Mouse (Mus musculus): ENCODE results near the gene St6gal2.
A peak's percentile ranks its signal among the peaks of the same experiment; 100 is the strongest.

Gene St6gal2

DNA sequence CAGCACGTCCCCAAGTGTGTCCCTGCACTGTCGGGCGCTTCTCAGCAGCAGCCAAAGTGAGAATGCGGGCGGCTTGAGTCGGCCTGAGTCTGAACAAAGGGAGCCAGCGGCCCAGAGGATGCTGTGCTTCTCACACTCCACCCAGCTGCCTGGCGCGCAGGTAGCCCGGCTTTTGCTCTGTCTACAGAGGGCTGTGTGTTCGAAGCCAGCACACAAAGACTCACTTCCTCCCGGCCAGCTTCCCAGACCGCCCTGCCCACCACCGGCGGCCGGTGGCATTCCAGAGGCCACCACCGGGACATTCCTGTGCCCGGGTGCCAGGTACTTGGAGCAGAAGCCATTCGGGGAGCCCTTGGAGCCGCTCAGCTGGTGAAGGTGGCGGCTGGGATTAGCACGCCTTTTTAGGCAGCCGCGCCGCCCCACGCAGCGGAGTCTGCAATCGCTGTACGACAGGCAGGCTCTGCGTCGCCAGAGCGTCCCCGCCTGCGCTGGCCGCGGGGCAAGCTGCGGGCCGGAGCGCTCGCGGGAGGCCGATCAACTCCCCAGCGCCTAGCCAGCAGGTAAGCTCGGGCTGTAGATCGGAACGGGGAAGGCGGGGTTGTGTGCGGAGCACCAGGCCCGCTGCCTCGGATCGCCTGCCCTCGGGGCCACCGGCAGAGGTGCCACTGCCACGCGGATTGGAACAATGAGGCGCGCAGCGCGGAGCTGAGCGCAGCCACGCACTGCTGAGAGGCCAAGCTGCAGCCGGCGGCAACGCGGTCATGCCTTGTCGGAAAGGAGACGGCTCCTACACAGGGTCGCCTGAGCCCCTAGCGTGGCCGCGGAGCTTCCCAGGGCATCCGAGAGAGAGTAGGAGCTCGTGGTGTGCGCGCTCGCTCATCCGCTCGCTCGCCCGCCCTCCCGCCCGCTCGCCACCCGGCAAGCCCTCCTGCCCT is at the start of gene St6gal2:
Gene St6gal2, plus strand, starts transcription at position 133 of the 935 bp plus-strand sequence.
- DNase-seq (ENCODE audit: low spot score in 2 of 2), result peak; percentile 74 to 77

DNA sequence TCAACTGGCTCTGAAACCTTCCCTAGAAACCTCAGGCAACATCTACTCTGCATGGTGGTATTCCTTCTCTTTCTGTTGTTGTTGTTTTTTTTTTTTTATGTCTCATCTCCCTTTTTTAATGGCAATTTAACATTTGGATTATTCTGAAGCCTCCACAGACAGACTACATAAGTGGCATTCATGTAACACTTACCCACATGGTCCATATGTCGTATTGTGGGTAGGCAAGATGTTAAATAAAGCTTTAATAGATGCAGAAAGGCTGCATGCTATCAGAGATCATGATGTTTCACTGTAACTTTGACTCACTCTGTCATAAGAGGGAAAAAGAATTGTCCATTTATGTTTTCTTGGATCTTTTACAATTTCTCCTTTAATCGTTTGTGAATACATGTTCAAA is 39.1 kb upstream of the St6gal2 start:
- DNase-seq (ENCODE audit: low spot score in 2 of 2), result no peak

- DNase-seq (ENCODE audit: low spot score in 2 of 2), result no peak
Measured at GRCm38 (mm10) chr17:55416519-55416918, 28.7 kb upstream of the St6gal2 start.

- peak; percentile 37 to 53 for DNase-seq (ENCODE audit: low spot score in 2 of 2)
Measured at GRCm38 (mm10) chr17:55446185-55446527, 974 bp downstream of the St6gal2 start.

- no peak for DNase-seq (ENCODE audit: low spot score in 2 of 2)
Measured at GRCm38 (mm10) chr17:55446698-55447097, 1.5 kb downstream of the St6gal2 start.

DNA sequence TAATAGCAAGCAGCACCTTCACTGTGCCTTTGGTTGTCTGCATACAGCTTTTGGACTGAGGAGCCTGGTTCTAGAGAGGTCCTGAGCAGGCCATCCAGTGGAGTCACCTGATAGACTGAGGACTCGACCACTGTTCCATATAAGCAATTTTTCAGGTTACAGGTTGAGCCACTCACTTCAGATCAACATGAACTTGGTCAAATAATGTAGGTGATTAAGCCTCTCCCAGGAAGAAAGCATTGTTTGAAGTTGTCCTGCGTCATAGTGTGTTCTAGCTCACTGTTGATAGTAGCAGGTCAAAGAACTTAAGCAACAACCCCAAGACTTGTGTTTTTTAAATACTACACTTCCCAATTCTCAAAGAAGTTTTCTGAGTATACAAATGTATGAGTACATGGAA is 5.8 kb downstream of the St6gal2 start:
- DNase-seq (ENCODE audit: low spot score in 2 of 2), result no peak

- no peak for DNase-seq (ENCODE audit: low spot score in 2 of 2)
Measured at GRCm38 (mm10) chr17:55454487-55454886, 9.3 kb downstream of the St6gal2 start.

- no peak for DNase-seq (ENCODE audit: low spot score in 2 of 2)
Measured at GRCm38 (mm10) chr17:55460187-55460586, 15.0 kb downstream of the St6gal2 start.

GRCm38 (mm10) chr17:55467579-55467978 is 22.4 kb downstream of the St6gal2 start:
- no peak for DNase-seq (ENCODE audit: low spot score in 2 of 2)

DNA sequence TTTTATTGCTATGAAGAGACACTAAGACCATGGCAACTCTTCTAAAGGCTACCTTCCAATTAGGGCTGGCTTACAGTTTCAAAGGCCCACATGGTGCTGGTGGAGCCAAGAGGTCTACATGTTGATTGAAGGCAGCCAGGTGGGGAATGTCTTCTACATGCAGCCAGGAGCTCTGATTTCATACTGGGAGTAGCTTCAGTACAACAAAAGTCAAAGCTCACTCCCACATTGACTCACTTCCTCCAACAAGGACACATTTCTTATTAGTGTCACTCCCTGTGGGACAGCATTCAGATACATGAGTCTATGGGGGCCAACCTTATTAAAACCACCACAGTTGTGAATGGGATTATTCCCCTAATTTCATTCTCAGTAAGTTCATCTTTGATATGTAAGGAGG is 23.8 kb downstream of the St6gal2 start:
- DNase-seq (ENCODE audit: low spot score in 2 of 2), result no peak

DNA sequence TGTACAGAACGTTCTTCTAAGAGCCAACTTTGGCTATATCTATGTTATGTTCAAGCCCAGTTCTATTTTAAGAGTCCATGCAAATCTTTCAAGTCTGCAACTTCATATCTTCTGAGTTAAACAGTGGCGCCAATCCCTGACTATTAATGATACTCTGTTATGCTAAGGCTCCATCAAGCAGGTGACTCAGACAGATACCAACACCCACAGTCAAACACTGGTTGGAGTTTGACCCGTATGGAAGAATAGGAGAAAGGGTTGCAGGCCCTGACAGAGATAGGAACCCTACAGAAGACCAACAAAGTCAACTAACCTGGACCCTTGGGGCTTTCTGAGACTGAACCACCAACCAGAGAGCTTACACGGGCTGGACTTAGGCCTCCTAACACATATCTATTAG is 30.8 kb downstream of the St6gal2 start:
- DNase-seq (ENCODE audit: low spot score in 2 of 2), result no peak

- DNase-seq (ENCODE audit: low spot score in 2 of 2), result no peak
Measured at GRCm38 (mm10) chr17:55477361-55477760, 32.2 kb downstream of the St6gal2 start.

DNA sequence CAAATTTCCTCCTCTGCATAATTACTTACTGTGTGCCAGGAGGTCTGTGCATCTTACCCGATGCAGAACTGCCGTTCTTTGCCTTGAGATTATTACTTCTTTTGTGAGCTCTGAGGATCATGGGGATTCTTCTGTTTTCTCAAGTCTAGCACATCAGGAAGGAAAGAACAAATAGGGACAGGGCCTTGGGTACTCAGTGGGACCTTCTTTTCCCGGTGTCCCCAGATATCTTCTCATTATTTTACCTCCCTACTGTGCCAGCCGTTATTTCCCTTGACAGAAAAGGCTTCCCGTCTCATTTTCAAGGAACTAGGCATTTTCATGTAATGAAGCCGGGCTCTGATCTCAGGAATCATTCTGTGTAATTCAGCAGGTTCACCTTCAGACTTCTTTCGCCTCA is 34.2 kb downstream of the St6gal2 start:
- no peak for DNase-seq (ENCODE audit: low spot score in 2 of 2)

- DNase-seq (ENCODE audit: low spot score in 2 of 2), result no peak
Measured at GRCm38 (mm10) chr17:55484108-55484870, 39.1 kb downstream of the St6gal2 start.

- DNase-seq (ENCODE audit: low spot score in 2 of 2), result no peak
Measured at GRCm38 (mm10) chr17:55531872-55532271, 86.7 kb downstream of the St6gal2 start.

DNA sequence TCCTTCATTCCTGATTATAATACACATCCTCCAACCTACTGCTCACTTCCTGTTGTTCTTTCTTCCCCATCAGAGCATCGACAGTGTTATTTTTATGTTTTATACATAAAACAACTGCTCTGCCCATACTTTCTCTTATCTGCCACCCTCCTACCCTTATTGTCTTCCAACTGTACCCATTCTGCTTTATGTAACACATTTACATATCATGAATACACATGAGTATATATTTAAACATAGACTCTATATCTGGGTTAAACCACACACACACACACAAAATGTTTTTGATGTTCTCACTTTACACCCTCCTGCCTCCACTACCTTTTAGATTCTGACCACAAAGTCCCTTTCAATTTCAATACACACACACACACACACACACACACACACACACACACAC is 103.3 kb downstream of the St6gal2 start:
- DNase-seq (ENCODE audit: low spot score in 2 of 2), result no peak

DNA sequence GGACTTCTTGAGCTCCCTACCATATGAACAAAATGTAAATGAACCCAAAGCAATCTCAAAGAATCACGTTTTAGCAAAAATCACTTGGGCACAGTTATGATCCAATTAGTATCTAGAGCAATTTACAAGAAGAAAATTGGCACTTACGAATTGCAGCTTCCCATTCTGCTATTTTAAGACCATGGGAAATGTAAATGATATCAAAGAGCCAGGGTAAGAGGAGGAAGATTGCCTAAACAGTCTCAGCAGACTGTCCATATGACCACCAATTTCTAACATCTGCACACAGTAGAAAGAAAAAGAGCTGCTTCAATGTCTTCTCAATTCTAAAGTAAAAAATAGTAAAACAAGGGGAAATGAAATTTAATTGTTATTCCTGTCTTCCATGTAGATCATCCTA is 116.6 kb downstream of the St6gal2 start:
- no peak for DNase-seq (ENCODE audit: low spot score in 2 of 2)
